Mouse (Mus musculus) adrenal gland, adult 18-20 months (tissue): Measurements from ENCODE around the gene Blzf1. TPM values are rescaled to one million over a fixed set of nuclear protein-coding genes. Genes with fewer than 3 reads are reported as not detected.

Experiments used
- DNase-seq, 2 experiments: peaks; one replicate each; pipeline ENCODE4 v3.0.0; 2021 to 2022; ENCODE audit warnings: low spot score in 2 of 2
- total RNA-seq, 2 experiments: library from RNA; stranded (reverse); gene quantifications; 1 replicate in 1 of 2; 2 replicates in 1 of 2; pipeline ENCODE4 v1.2.3; 2021

Gene Blzf1
- total RNA-seq, 2 experiments from 2014 or later, result 23.1 to 26.9 TPM

DNA sequence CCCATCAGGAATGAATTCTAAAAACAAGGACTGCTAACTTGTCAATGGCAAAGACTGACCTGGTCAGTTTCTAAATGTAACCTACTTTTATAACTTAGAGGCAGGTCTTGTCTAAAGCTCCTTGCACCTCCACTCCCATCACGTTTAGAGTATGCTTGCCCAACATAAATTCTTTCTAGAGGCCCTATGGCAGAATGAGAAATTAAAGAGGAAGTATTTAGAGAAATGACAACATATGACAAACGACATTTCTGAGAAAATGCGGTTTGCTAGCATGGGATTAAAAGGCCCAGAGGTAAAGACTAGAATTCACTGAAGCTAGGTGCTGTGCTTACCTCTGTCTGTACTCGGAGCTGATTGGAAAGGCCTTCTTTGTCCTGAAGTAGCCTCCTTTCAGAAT, 5.3 kb downstream of the Blzf1 start:
- DNase-seq, result no peak

GRCm38 (mm10) chr1:164296473-164296872, 10.8 kb downstream of the Blzf1 start:
- DNase-seq, result no peak

- no peak for DNase-seq
These were observed 13.2 kb downstream of the Blzf1 start for GRCm38 (mm10) chr1:164294071-164294470.

- no peak for DNase-seq
These were observed 15.2 kb downstream of the Blzf1 start for GRCm38 (mm10) chr1:164292040-164292439.

DNA sequence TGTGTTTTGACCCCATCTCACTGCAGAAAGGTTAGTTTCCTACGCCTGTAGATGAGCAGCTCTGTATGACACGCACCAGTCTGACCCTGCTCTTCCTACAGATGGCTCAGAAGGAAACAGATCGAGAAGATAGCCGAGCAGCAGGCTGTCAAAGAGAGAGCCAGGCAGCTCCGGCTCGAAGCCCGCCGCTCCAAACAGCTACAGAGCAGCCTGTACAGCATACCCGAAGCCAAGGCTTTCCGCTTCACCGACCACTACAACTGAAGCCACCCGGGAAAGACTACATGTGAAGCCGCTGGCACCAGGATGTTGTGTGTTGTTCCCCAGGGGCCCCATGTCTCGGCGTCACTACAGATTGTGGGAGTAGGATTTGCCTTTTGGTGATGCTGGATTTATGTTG, 19.9 kb downstream of the Blzf1 start:
- no peak for DNase-seq

GRCm38 (mm10) chr1:164284007-164284406, 23.3 kb downstream of the Blzf1 start:
- DNase-seq, result no peak

DNA sequence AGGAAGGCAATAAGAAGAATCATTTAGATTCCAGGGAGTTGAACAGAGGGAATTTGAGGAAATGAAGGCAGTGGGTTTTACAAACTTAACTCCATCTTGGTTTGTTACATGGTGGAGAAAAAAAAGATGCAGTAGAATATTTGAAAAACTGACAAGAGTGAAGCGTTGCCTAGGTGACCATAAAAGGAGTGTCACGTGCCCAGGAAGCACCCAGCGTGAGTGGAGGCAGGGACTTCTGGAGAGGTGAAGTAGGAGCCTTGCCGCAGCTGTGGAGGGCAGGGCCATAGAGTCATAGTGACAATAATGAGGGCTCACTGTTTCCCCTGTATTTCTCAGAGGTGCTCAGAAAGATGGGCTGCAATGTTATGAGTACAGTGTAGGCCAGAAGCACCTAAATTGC, 28.0 kb downstream of the Blzf1 start:
- DNase-seq, result no peak

GRCm38 (mm10) chr1:164276552-164276951, 30.7 kb downstream of the Blzf1 start:
- no peak for DNase-seq

GRCm38 (mm10) chr1:164275455-164275954, 31.8 kb downstream of the Blzf1 start, which contains the start of gene Ccdc181:
Ccdc181 (plus strand) TSS chr1:164275585.
- peak; percentile 88 to 91 for DNase-seq

DNA sequence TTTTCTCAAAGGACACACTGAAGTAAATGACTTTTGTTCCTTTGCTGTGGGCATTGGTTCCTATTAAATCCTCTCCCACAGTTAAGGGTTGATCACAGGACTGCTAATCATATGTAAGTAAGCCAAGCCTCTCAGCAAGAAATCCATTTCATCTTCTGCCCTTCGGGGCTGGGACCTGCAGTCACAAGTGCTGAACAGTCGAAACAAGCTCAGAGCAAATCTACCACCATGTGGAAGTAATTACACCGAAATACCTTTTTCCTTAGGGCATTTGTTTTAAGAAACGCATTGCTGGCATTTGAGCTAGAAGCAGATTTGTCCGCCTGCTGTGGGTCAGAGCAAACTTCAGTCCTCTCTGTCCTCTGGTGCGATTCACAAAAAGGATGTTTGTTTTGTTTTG, 33.6 kb downstream of the Blzf1 start:
- DNase-seq, result no peak

GRCm38 (mm10) chr1:164270941-164271340, 36.3 kb downstream of the Blzf1 start:
- no peak for DNase-seq

DNA sequence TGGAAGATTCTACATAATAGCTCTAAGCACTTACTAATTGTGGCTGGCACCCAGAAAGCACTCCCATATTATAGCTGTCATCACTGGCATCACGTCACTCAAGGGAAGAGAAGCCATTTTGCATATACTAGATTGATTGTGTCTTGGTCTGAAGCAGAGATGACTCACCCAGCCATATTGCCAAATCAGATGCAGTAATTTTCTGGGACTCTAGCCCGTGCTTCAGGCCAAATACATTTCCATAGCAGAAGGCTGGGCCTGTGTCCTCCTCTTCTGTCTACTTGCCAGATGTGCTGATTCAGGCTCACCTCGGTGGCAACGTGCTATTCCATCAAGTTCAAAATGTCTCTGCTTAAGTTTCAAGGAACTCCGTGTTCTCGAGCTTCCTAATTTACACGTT, 45.7 kb downstream of the Blzf1 start:
- DNase-seq, result peak in 1 of 2 experiments; percentile 29

- DNase-seq, result no peak
These were observed 46.9 kb downstream of the Blzf1 start for GRCm38 (mm10) chr1:164260171-164261028.

- DNase-seq, result no peak
These were observed 52.5 kb downstream of the Blzf1 start for GRCm38 (mm10) chr1:164254836-164255235.

GRCm38 (mm10) chr1:164252551-164252950, 54.7 kb downstream of the Blzf1 start:
- no peak for DNase-seq

DNA sequence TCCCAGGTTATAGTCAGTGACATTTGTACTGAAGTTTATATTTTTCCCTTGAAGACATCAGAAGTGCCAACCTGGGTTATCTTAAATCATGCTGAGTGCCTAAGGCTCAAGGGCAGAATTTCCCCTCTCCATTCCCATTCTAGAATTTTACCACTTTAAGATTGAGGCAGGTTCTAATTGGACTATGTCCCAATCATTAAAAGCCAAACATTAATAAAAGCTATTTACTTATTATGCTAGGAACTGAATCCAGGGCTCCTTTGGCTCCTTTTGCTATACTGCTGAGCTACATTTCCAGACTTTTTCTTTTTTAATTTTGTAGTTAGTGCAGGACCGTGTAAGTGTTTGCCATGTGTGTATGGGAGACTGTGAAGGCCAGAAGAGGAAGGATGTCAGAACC, 55.9 kb downstream of the Blzf1 start:
- DNase-seq, result no peak

DNA sequence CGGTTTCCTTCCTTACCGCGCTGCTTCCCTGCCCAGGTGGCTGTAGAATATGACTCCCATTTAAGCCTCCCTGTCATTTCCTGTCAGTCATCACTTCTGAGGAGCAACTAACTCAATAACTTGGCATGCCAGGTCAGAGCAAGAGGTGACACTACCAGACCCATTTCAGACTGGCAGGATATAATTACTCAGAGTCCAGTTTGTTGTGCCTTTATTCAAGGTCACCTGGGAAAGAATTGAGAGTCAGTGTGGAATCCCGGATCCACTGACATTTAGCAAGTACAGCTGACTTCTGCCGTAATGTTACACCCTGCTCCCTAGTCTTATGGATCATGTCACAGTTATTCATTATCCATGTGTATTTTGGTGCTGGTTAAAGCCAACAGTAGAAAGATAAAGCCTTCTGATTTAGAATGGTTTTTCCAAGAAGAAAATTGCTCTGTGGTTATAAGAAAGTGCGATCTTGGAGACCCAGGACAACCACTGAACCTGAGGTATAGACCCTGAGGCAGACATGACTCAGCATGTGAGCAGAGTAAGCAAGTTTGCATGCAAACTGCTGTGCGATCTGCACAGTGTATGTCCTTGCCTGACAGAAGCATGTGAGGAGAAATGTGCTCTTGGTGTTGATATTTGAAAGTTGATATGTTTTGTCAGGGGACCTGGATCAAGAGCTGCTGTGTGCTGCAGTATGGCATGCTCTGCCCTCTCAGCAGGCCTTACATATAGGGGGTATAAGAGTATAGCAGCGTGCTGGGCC, 56.7 kb downstream of the Blzf1 start:
- no peak for DNase-seq

GRCm38 (mm10) chr1:164249332-164249711, 58.0 kb downstream of the Blzf1 start:
- no peak for DNase-seq

DNA sequence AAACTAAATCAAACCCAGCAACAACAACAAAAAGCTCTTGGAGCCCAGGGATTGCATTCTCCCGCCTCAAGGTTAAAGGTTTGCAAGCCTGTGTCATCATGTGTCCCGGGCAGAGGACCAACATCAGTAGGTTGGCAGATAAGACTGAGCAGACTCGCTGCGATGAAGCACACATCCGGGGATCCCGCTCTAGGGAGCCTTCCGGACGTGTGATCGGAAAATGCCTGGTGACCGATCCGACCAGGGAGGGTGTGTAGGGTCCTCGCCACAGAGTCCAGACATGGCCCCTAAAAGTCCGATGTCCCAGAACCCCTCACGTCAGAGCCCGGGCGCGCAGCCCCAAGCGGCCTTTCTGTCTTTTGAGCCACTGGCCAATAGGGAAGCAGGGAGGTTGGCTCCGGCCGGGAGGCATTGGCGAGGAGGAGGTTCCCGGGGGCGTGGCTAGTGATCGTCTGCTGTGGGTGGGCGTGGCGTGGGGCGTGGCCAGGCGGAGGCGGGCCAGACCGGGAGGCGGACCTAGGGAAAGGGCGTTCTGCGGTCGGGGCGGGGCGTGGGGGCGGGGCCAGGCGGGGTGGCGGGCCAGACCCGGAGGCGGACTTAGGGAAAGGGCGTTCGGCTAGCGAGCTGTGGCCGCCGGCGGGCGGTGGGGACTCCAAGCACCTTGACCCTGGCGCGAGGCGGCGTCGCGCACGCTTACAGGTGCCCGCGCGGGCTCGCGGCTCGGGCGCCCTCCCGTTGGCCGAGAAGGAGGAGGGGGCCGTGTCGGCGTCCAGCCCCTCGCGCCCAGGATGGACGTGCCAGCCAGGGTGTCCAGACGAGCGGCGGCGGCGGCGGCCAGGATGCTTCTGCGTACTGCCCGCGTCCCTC, 58.6 kb downstream of the Blzf1 start, which contains the start of gene Slc19a2:
Gene Slc19a2, plus strand, starts transcription at position 582 of the 867 bp plus-strand sequence.
- peak; percentile 98 for DNase-seq

GRCm38 (mm10) chr1:164247971-164248370, 59.3 kb downstream of the Blzf1 start:
- DNase-seq, result no peak

DNA sequence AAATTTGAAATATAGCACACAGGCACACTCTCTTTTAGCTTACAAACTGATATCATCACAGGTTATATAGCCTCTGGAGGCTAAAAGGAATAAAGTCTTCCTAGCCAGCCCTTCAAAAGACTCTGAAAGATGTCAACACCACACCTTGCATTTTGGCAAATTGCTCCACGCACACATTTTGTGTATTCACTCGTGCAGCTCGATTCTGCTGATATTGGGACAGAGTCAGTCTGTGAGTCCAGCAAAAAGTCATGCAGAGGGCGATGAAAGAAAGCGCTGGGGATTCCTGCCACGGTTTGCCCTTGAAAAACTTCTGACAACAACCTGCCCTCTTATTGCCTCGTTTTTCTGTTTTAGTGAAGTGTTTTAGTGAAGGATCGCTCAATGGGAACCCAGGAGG, 59.8 kb downstream of the Blzf1 start:
- DNase-seq, result no peak
